Mouse (Mus musculus) kidney, adult 2 months (tissue): ENCODE data around the gene Pik3c2b.

Experiments
- CTCF ChIP-seq: fragments of 200-500 bp; conservative IDR thresholded peaks from 2 replicates; pipeline ENCODE4 v1.5.1; 2011; ENCODE audit warnings: low read depth, mild to moderate bottlenecking, control low read depth, low read length, moderate library complexity, mixed read lengths; ENCODE audit not compliant: insufficient read depth, insufficient read length
- POLR2A ChIP-seq: fragments of 200-500 bp; IDR thresholded peaks from one replicate; pipeline ENCODE4 v1.6.1; 2011; ENCODE audit warnings: low read depth, low read length, control low read depth

DNA sequence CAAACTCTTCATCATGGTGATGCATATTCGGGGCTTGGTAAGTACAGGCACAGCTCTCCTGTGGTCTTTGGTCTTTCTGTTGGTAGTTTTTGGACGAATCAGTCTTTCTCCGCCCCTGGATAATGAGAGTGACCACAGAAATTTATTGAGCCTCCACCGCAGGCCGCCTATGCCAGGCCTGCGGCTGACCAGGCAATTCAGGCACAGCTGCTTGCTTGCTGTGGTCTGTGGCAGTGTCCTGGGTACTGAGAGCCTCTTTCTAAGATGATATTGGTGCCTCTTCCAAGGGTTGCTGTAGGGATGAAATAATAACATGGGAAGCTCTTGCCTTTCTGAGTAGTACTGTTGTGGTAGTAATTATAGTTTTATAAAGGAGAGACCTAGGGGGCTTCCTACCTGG, 58.4 kb downstream of the Pik3c2b start:
- TF ChIP-seq CTCF = no peak
- TF ChIP-seq POLR2A = no peak
